Mouse (Mus musculus) liver, embryonic 14.5 days (tissue): Measurements from ENCODE around the gene Slc17a7.

Experiments
- CTCF ChIP-seq: IDR thresholded peaks from 2 replicates; pipeline ENCODE4 v1.5.1; 2016; ENCODE audit warnings: antibody characterized with exemption, low read depth, control low read depth
- EP300 ChIP-seq: IDR thresholded peaks from 2 replicates; pipeline ENCODE4 v1.6.1; 2016; ENCODE audit warnings: antibody characterized with exemption, low read depth

DNA sequence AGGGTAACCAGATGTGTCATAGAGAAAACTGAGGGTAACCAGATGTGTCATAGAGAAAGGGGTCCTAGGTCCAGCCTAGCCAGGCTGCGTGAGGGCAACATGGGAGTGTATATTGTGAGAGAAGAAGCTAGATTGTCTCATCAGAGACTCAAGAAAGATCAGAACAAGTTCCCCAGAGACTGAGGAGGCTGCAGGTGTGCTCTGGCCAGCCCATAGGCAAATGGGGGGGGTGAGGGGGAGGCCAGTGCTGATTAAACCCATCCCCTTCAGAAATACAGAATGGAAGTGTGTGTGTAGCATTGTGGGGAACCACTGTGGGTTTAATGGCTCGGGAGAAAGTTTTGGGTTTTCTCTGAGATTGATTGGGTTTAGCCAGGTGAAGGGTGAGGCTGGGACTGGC, 57.9 kb downstream of the Slc17a7 start:
- TF ChIP-seq CTCF, result no peak
- no peak for TF ChIP-seq EP300
